Mouse (Mus musculus): Measurements from ENCODE around the gene Akap7.

Akap7 gene

DNA sequence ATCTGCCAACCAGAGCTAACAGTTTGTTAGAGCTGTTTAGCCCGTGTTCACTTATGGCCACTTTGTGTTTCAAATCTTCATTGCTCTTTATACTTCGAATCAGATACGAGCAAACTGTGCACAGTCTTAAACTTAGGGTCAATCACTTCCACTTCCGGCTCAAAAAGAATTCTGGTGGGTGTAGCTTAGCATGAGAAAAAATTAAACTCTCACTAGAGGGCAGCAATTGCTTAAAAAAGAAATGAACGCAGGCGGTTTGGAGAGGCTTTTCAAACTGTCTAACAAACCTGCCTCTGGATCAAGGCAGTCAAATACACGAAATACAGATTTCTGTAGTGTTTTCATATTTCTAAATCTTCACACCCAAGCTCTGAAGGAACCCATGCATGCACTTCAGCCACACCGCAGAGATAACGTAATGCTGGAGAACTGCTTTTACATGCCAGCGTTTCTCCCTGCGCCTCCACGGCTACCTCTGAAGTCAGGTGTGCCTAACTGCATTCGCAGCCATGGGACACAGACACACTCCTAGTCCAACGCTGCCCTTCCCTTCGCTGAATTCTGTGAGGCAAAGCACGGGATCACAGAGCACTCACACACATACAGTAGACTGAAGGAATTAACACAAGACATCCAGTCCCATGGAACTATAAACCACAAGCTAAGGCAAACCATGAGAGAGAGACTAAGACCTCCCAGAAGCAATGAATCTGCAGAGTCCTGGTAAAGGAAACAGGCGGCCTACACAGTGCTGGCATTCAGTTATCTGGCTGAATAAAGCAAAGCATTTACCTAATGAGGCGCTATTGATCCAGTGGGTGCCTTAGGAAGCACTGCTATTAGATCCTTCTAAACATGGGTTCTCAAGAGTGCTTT is 39.0 kb downstream of the Akap7 start:
- in situ Hi-C loops (cut with MboI; ENCODE audit: unreplicated experiment in 2 of 2) = loop anchor here (5.0 to 25.0 kb wide), 7 partner anchors 219 to 1724 kb away; no protein-coding TSS in a partner anchor

DNA sequence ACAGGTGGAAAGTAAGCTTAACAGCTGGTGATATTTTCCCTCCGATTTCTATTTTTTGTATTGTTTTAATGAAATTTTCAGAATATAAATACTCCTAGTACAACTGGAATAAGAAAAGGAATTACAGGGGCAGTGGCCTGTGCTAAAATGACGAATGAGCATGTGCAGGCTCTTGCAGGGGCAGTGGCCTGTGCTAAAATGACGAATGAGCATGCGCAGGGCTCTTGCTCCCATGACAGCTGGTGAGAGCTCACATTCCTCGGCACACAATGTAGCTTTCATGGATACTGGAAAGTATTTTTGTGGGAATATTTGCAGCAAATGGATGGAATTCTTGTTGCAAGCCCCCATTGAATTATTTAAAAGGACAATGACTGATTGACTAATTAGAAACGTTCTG is 46.5 kb downstream of the Akap7 start:
- in situ Hi-C loops (cut with MboI; ENCODE audit: unreplicated experiment in 2 of 2) = loop anchor here (25.0 kb wide), 3 partner anchors 426 to 1726 kb away; no protein-coding TSS in a partner anchor

- in situ Hi-C loops (cut with MboI; ENCODE audit: unreplicated experiment in 2 of 2) = loop anchor here (25.0 kb wide), 3 partner anchors 427 to 1727 kb away; no protein-coding TSS in a partner anchor
These were observed 46.9 kb downstream of the Akap7 start for GRCm38 (mm10) chr10:25260724-25261123.

DNA sequence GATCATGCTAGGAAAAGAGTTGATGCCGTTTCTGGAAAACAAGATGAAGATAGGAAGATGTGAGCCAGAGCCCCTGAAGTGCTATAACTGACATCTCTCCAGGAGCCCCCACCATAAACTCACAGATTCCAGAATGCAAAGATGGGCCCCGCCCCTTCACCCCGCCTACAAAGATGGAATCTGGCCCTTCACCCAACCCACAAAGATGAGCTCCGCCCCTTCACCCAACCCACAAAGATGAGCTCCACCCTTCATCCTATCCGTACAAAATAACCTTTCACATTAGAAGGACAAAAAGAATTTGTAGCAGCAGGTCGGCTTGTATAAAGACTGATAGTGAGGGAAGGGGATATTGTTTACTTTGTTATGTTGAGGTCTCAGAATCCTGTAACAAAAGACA is 49.5 kb downstream of the Akap7 start:
- in situ Hi-C loops (cut with MboI; ENCODE audit: unreplicated experiment in 2 of 2) = loop anchor here (25.0 kb wide), 3 partner anchors 429 to 1729 kb away; no protein-coding TSS in a partner anchor

DNA sequence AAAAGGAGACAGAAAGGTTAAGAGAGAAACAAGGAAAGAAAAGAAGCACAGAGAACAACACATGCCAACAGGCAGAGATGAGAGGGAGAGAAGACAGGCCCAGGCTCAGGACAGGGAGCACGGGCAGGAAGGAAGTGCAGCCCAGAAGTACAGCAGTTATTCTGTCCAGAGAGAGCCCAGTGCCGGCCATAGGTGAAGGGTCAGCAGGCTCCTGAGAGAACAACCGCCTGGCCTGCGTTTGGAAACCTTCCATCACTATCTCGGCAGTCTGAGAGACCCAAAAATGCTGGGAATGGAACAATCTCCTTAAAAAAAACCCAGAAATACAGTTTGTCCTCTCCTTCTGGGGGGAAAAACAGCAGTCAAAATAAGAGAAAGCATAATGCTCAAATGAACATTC is 50.2 kb downstream of the Akap7 start:
- in situ Hi-C loops (cut with MboI; ENCODE audit: unreplicated experiment in 2 of 2) = loop anchor here (25.0 kb wide), 3 partner anchors 430 to 1730 kb away; no protein-coding TSS in a partner anchor

DNA sequence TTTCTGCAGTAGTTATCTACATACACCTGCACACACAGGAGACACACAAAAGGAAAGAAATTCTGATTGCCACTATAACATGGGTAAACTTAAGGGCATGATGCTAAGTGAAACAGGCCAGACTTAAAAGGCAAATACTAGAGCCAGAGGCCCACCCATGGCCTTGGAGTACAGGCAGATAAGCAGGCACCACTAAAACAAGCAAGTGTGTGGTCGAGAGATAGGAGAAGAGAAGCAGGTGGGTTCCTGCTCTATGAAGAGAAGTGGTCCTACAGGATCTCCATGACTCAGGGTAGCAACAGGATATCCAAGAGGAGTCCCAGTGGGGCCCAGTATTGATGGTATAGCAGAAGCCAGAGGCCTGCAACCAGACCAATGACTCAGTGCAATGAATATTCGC is 54.2 kb downstream of the Akap7 start:
- in situ Hi-C loops (cut with MboI; ENCODE audit: unreplicated experiment in 2 of 2) = loop anchor here (25.0 kb wide), 3 partner anchors 434 to 1734 kb away; no protein-coding TSS in a partner anchor

GRCm38 (mm10) chr10:25253006-25253405 is 54.7 kb downstream of the Akap7 start:
- in situ Hi-C loops (cut with MboI; ENCODE audit: unreplicated experiment in 2 of 2) = loop anchor here (25.0 kb wide), 3 partner anchors 434 to 1734 kb away; no protein-coding TSS in a partner anchor

GRCm38 (mm10) chr10:25250108-25250507 is 57.6 kb downstream of the Akap7 start:
- in situ Hi-C loops (cut with MboI; ENCODE audit: unreplicated experiment in 2 of 2) = loop anchor here (25.0 kb wide), 3 partner anchors 437 to 1737 kb away; no protein-coding TSS in a partner anchor

GRCm38 (mm10) chr10:25246173-25246572 is 61.5 kb downstream of the Akap7 start:
- in situ Hi-C loops (cut with MboI; ENCODE audit: unreplicated experiment in 2 of 2) = no loop called here

GRCm38 (mm10) chr10:25239156-25239555 is 68.5 kb downstream of the Akap7 start:
- in situ Hi-C loops (cut with MboI; ENCODE audit: unreplicated experiment in 2 of 2) = no loop called here

DNA sequence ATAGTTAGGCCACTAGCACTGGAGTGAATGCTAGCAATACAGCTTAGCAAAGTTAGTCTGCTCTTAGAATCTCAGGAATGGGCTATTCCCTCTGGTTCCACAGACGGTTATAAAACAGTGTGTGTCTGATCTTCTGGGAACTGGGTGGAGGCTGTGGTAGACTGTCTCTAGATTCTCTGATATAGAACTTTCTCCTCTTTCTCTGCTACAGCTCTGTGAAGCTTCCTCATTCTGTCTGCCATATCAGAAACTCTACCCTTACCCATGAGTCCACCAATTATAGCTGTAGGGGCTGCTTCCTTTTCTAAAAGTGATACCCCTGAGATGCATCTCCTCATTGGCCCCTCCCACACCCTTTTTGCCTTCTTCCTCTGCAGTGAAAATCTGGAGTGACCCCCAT is 73.6 kb downstream of the Akap7 start:
- in situ Hi-C loops (cut with MboI; ENCODE audit: unreplicated experiment in 2 of 2) = no loop called here

GRCm38 (mm10) chr10:25232700-25233099 is 75.0 kb downstream of the Akap7 start:
- in situ Hi-C loops (cut with MboI; ENCODE audit: unreplicated experiment in 2 of 2) = no loop called here

- in situ Hi-C loops (cut with MboI; ENCODE audit: unreplicated experiment in 2 of 2) = no loop called here
These were observed 76.3 kb downstream of the Akap7 start for GRCm38 (mm10) chr10:25231358-25231757.

- in situ Hi-C loops (cut with MboI; ENCODE audit: unreplicated experiment in 2 of 2) = loop anchor here in 1 of 2 experiments (25.0 kb wide), 1 partner anchor 587 kb away; no protein-coding TSS in a partner anchor
These were observed 83.3 kb downstream of the Akap7 start for GRCm38 (mm10) chr10:25224371-25224770.

DNA sequence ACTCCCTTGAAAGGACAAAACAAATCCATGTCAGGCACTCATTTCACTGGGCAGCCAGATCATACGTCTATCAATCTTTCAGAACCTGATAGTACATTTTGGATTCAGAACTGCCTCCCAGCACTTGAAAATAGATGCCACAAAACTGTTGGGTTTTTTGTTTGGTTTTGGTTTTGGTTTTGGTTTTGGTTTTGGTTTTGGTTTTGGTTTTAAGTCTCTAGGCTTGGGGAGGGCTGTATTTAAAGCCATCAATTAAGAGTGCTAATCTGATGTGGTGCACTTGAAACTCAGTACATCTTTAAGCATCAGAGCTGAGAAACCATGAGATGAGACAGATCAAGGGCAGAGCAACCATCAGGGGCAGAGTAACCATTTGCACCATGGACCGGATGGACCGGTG is 86.9 kb downstream of the Akap7 start:
- in situ Hi-C loops (cut with MboI; ENCODE audit: unreplicated experiment in 2 of 2) = loop anchor here in 1 of 2 experiments (25.0 kb wide), 1 partner anchor 583 kb away; no protein-coding TSS in a partner anchor

- in situ Hi-C loops (cut with MboI; ENCODE audit: unreplicated experiment in 2 of 2) = loop anchor here (5.0 to 25.0 kb wide), 2 partner anchors 263 to 583 kb away; no protein-coding TSS in a partner anchor
These were observed 87.7 kb downstream of the Akap7 start for GRCm38 (mm10) chr10:25219901-25220495.

DNA sequence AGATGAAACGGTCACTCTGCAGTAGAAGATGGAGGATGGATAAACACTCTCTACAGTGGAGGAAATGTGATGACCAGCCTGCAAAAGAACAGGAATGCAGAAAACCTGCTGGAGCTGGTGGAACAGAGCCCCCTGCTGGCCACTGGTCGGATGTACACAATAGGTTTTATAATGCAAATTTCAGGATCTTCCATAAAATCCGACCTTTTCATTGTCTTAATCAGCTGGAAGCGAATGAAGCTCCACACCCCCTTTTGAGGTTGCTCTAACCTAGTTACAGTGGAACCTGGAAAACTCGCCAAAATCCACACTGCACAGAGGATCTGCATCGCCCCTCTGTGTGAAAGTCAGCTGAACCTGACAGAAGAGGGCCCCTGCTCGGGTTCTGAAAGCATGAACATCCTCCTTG is 88.4 kb downstream of the Akap7 start:
- in situ Hi-C loops (cut with MboI; ENCODE audit: unreplicated experiment in 2 of 2) = loop anchor here (5.0 to 25.0 kb wide), 2 partner anchors 262 to 582 kb away; no protein-coding TSS in a partner anchor

DNA sequence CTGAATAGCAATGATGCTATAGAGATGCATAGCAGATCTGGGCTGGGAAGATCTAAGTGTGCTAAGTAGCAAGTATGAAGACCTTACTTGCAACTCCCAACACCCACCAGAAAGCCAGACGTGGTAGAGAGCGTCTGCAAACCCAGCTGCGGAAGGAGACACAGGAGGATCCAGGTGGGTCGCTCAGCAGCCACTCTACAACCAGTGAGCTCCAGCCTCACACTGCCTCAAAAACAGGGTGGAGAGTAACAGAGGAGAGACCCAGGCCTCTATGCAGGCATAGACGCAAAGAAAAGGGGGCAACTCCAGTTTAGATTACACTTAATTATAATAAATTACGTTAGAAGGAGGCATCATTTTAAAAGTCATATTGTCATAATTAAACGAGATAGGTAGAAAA is 88.9 kb downstream of the Akap7 start:
- in situ Hi-C loops (cut with MboI; ENCODE audit: unreplicated experiment in 2 of 2) = loop anchor here (5.0 to 25.0 kb wide), 2 partner anchors 261 to 581 kb away; no protein-coding TSS in a partner anchor

DNA sequence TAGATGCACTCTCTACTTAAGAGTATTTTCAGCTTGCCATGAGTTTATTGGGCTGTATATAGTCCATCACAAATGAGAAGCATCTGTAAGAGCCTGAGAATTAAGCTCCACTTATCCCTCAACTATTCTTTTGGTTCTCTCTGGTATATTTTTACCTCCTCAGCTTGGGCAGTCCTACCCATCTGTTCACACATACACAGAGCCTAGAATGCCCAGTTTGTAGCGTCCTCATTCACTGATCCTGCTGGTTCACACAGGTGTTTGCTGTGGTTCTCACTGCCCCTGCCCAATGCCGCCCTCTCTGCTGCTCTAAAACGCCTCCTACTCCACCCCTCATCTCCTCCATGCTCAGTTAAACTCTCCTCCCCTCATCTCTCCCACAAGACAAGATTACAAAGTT is 91.7 kb downstream of the Akap7 start:
- in situ Hi-C loops (cut with MboI; ENCODE audit: unreplicated experiment in 2 of 2) = loop anchor here (5.0 to 25.0 kb wide), 2 partner anchors 259 to 579 kb away; no protein-coding TSS in a partner anchor

DNA sequence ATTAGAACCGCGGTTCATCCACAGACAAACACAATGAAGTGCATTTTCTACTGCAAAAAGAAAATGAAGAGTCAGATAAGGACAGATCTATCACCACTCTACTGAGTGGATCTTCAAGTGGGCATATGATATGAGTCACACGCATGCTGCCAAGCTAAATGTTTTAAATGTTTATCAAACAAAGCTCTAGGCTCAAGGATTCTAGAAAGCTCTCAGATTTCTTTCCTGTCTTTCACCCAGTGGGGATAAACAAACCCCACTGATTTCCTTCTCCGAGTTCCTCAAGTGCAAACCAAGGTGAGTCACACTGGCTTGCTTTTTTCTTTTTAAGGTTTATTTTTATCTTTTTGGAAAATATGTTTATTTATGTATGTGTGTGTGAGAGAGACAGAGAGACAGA is 94.0 kb downstream of the Akap7 start:
- in situ Hi-C loops (cut with MboI; ENCODE audit: unreplicated experiment in 2 of 2) = loop anchor here in 1 of 2 experiments (25.0 kb wide), 1 partner anchor 576 kb away; no protein-coding TSS in a partner anchor

- in situ Hi-C loops (cut with MboI; ENCODE audit: unreplicated experiment in 2 of 2) = loop anchor here in 1 of 2 experiments (25.0 kb wide), 1 partner anchor 571 kb away; no protein-coding TSS in a partner anchor
These were observed 99.1 kb downstream of the Akap7 start for GRCm38 (mm10) chr10:25208619-25209018.

Measured in v-Abl transformed pro-B cells (cell line).